Mouse (Mus musculus) retina, adult 2 months (tissue): ENCODE measurements around the gene Man1a.

Experiments used
- DNase-seq: peaks from one replicate; pipeline ENCODE4 v3.0.0-alpha.2; 2012; ENCODE audit warnings: low read depth, low spot score

Gene Man1a

DNA sequence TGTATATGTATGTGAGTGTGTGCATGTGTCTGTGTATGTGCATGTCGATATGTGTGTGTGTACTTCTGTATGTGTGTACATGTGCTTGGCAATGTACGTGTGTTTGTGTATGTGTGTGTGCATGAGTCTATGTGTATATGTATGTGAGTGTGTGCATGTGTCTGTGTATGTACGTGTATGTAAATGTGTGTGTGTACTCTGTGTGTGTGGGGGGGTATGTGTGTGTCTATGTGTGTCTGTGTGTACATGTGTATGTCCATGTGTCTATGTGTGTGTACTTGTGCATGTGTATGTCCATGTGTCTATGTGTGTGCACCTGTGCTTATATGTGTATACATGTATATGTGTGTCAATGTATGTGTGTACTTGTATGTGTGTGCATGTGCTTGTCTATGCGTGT lies 15.2 kb downstream of the Man1a start:
- DNase-seq: no peak

DNA sequence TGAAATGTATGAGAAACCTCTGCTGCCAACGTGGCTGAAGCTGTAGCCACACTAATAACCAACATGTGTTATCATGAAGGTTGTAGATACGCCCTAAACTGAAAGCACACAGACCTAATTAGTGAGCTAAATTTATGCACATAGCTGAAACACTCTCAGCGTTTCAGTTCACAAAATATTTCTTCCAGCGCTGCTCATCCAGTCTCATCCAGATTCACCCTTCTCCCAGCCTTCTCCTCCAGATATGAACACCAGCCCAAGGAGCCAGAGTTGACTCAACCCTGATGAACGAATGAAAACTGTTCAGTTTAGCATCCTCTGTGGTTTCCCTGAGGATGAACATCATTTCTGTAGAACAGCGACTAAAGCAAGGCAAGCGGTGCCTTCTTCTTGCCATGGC lies 15.8 kb downstream of the Man1a start:
- no peak for DNase-seq

GRCm38 (mm10) chr10:54059679-54060249 lies 16.6 kb downstream of the Man1a start:
- no peak for DNase-seq

GRCm38 (mm10) chr10:54059092-54059496 lies 17.3 kb downstream of the Man1a start:
- no peak for DNase-seq

GRCm38 (mm10) chr10:54058657-54059056 lies 17.8 kb downstream of the Man1a start:
- no peak for DNase-seq

GRCm38 (mm10) chr10:54054188-54054587 lies 22.2 kb downstream of the Man1a start:
- no peak for DNase-seq

DNA sequence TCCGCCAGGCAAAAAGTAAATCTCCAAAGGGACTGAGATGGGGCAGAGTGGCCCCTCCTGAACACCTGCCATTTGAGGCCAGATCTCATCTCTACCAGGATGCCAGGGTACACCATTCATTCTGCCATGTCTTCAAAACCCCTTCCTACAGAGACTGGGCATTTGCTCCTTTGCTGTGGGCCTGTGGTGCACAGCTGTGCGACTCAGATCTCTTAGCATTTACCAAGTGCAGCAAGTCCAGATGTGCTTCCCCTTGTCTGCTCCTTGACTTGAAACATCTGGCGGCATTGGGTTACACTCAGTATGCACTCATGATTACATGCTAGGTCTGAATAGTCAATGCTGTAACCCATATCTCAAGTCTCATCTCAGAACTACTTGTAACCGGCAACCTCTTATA lies 28.5 kb downstream of the Man1a start:
- no peak for DNase-seq

- DNase-seq: no peak
Measured at GRCm38 (mm10) chr10:54043358-54043757, 33.1 kb downstream of the Man1a start.

GRCm38 (mm10) chr10:54042212-54042840 lies 34.1 kb downstream of the Man1a start:
- DNase-seq: no peak

DNA sequence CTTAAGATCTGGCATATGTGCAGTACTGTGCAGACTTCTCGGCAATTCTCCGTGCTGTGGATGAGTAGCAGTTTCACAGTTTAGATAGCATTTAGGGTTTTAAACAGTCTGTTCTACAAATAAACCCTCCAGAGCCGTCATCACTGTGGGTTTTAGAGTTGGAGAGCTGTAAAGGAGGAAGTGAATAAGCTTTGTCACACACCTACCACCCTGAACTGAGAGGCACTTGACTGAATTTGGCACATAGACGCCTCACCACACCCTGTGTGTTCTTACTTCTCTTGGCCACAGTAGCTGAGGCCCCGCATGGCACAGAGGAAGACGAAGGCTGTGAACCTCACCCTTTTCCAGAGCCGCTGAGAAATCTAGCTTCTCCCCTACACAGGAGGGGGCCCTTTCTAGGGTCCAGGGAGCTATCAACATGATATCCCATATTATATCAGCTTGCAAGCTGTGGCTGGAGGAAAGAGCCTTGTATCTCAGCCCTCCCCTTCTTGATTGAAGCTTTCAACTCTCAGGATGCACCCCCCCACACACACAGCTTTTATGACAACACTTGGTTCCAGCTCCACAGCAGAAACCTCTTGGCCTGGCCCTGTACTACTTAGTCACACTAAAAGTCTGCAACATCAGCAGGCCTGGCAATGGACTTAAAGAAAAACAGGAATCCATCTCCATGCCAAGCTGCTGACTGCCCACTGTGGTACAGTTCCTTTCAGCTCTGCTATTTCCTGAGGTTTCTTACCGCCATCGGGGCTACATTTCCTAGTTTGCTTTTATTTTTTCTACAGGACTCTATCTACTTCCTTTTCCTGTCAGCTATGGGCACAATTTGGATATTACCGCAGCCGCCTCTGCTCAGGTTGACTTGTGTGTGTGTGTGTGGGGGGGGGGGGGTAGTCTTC lies 35.9 kb downstream of the Man1a start:
- DNase-seq: no peak

DNA sequence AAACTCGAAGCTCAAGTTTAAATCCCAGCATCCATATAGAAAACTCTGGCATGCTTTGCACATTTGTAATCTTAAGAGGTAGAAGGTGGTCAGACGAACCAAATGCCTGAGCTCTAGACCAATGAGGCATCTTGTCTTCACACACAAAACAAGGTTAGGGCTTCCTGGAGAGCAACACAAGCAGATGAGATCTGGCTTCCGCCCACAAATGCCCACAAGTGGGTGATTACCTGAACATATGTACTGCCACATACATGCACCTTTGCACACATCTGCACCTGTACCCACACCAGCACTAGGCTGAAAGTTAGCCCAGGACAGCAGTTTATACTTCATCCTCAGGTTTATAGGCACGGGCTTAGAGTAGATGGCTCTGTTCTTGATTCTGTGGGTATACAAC lies 36.7 kb downstream of the Man1a start:
- DNase-seq: no peak

DNA sequence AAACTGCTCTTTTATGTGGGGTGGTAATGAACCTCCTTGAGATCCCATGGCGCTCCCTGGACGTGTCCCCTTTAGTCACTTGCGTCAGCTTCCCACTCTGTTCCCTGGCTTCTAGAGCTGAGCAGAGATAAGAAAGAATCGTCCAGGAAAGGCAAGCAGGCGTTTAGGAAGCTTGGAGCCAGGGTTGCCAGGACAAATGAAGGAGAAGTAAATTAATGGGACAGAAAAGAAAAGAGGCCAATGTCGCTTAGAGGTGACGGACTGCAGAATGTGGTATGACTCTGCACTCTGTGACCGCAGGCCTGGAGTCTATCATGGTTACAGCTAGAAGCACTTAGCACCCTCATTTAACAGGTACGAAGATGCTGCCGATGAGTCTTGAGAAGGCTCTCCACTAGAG lies 37.7 kb downstream of the Man1a start:
- no peak for DNase-seq

DNA sequence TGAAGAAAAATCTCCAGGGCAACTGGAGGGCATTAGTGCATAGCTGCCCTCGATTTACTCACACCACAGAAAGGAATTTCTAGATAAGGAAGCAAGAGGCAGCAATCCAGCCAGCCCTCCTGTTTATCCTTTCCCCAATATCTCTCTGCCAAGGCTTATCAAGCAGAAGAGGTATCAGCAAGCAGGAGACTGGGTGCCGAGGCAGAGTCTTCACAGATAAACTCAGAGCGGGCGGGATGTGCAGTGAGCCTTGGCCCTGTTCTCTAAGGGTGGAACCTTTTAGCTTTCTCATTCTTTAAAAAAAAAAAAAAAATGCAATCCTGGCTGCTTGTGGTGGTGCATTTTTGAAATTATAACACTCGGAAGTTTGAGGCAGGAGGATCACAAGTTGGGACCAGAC lies 38.2 kb downstream of the Man1a start:
- no peak for DNase-seq

GRCm38 (mm10) chr10:54037348-54038010 lies 38.9 kb downstream of the Man1a start:
- DNase-seq: no peak

GRCm38 (mm10) chr10:54035586-54035985 lies 40.8 kb downstream of the Man1a start:
- no peak for DNase-seq

- DNase-seq: no peak
Measured at GRCm38 (mm10) chr10:54034779-54035178, 41.6 kb downstream of the Man1a start.

GRCm38 (mm10) chr10:54032316-54033092 lies 43.9 kb downstream of the Man1a start:
- DNase-seq: no peak

DNA sequence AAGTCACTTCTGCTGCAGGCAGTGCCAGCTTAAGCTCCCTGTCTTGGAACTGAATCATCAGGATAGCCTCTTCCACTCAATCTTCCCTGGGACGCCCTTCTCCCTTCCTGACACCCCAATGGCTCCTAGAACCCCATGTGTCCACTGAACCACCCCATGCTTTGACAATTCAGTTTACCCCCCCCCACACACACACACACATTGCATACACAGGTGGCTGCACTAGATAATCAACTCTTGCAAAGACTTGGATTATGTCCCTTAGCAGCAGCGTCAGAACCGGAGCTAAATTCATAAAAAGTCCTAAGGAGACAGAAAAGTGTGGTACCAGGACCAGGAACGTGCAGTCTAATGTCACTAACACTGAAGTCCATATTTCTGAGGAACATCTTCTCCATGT lies 47.5 kb downstream of the Man1a start:
- DNase-seq: no peak

DNA sequence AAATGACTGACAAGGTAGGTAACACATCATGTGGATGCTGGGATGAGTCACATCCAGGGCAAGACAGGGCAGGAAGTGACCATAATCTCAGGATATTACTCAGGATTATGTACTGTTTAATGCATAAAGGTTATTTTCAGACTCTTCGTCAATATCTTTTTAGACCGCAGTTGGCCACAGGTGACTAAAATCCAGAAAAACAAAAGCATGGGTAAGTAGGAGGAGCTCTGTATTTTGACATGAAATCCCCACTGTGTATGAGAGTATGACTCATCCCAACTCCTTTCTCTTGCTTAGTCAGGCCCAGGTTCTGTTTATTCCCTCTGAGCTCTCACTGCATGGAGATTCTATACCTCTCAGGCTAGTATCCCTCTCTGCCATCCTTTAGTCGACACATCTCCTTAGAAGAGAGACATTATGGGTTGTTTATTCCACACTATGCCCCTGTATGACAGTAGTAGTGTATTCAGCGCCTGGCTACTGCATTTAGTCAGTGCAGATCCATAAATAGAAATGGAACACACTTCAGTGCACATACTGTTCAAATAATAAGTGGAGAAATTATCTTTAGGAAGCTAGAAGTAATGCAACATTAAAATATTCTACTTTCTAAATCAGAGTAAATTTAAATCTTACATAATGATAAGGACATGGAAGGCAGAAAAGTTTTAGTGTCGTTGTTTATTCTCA lies 49.5 kb downstream of the Man1a start:
- no peak for DNase-seq

DNA sequence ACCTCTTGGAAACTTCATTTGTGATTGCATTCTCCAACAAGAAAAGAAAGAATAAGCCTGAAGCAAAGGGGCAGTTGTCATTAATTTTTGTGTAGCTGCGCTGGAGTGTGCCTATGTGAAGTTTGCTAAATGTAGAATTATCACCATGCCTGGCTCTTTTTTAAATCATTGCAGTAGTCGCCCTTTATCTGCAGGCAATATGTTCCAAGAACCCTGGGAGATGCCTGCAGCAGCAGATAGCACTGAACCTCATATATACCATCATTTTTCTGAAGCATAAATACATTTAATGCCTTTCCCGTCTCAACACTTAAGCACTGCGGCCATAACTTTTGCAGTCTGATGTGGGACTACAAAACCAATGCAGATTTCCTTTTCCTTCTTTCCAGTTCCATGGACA lies 50.3 kb downstream of the Man1a start:
- DNase-seq: no peak

DNA sequence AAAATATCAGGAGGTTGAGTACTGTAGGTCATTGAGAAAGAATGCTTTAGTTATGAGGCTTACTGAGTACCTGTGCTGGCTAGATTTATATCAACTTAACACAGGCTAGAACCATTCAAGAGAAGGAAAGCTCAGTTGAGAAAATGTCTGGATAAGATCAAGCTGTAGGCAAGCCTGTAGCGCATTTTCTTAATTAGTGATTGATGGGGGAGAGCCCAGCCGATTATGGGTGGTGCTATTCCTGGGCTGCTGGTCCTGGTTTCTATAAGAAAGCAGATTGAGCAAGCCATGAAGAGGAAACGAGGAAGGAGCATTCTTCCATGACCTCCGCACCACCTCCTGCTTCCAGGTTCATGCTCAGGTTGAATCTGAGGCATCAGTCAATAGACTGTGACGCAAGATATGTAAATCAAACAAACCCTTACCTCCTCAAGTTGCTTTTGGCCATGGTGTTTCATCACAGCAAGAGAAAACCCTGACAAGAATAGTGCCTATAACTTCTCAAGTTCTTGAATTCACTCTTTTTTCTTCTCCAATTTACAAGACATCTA lies 58.4 kb downstream of the Man1a start:
- DNase-seq: no peak
